In the genomic region with DNA sequence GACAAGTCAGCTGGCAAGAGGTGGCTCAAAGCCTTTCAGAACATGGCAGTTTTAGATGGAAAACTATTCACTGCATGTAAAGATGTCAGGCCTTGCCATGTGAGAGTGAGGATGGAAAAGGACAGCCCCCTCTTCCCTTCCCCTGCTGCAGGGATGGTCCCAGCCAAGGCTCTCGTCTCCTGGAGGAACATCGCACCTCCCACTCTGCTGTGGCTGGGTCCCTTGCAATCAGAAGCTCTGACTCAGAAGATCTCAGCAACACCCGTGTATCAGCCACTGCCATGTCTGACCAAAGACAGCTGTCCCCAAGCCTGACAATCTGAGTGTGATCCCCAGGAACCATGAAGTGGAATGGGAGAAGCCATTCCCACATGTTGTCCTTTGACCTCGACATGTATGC, we compare ENCODE assay signal across 30 mouse cellular contexts. TPM values are rescaled to one million over a fixed set of nuclear protein-coding genes. Genes with fewer than 3 reads are reported as not detected.
DNase-seq lines count a peak whose midpoint lies in the region; ATAC-seq lines count a peak whose summit lies in the region.
"Had no signal": no experiment of that assay in that cellular context is flagged by ENCODE, and none has a peak within 500 bp of the region (broad histone marks: within the 10 kb centered on the region; RNA-seq: fewer than 3 reads in every experiment).

No protein-coding gene starts in this region.

- intact Hi-C loops in left cerebral cortex, postnatal 36 days (cut with DNase I), result no loop called here

- H3K9me3 ChIP-seq in heart, embryonic 10.5 days, result no peaks in the 10 kb centered on the region
- H3K9me3 ChIP-seq: embryonic facial prominence, embryonic 13.5 days; embryonic facial prominence, embryonic 15.5 days; forebrain, embryonic 10.5 days; forebrain, embryonic 12.5 days; G1E had no signal

- peaks cover 3% of the 10 kb centered on the region; the same call in 1 of the 2 replicates for H3K36me3 ChIP-seq in heart, embryonic 10.5 days
- H3K36me3 ChIP-seq: embryonic facial prominence, embryonic 13.5 days; embryonic facial prominence, embryonic 15.5 days; forebrain, embryonic 10.5 days; forebrain, embryonic 12.5 days; G1E had no signal

- ATAC-seq in frontal cortex, adult (ENCODE audit: low TSS enrichment), result peak; percentile 91
- ATAC-seq: activated CD4-positive, CD25-positive, alpha-beta regulatory T cell, adult 4 months; CD4-positive, CD25-positive, alpha-beta regulatory T cell, adult 4 months; forebrain, embryonic 14.5 days; Patski had no signal

- no peak overlapping the region for H3K4me3 ChIP-seq in heart, embryonic 10.5 days
- H3K4me3 ChIP-seq: embryonic facial prominence, embryonic 13.5 days; embryonic facial prominence, embryonic 15.5 days; erythroblast, embryonic 14.5 days; forebrain, embryonic 10.5 days; forebrain, embryonic 12.5 days had no signal

- no peak overlapping the region for H3K27ac ChIP-seq in heart, embryonic 10.5 days
- H3K27ac ChIP-seq: embryonic facial prominence, embryonic 13.5 days; embryonic facial prominence, embryonic 15.5 days; forebrain, embryonic 10.5 days; forebrain, embryonic 12.5 days had no signal

- 72% methylated on average over 4 of the region's 4 CpGs for WGBS in heart, embryonic 10.5 days

- H3K4me1 ChIP-seq in heart, embryonic 10.5 days, result peaks cover 41% of the 10 kb centered on the region

- H3K27me3 ChIP-seq in heart, embryonic 10.5 days (ENCODE audit: insufficient read depth, poor library complexity, severe bottlenecking), result peaks cover 12% of the 10 kb centered on the region; the same call in 1 of the 2 replicates
- H3K27me3 ChIP-seq: embryonic facial prominence, embryonic 13.5 days; embryonic facial prominence, embryonic 15.5 days; forebrain, embryonic 12.5 days; Patski had no signal

- DNase-seq in frontal cortex, postnatal 10 days (ENCODE audit: low spot score in 2 of 2), result no peak
- DNase-seq in left cerebral cortex, postnatal 36 days (ENCODE audit: low spot score in 2 of 2), result peak; percentile 20 to 23
- DNase-seq in left cerebral cortex, adult 11 months (ENCODE audit: low spot score), result no peak
- DNase-seq in right cerebral cortex, adult 18-20 months, result peak; percentile 48
- no peak for DNase-seq in right cerebral cortex, postnatal 25 days
- no peak for DNase-seq in heart, embryonic 10.5 days (ENCODE audit: low spot score)
- DNase-seq: adrenal gland, adult 8-10 months; adrenal gland, postnatal 14 days; adrenal gland, postnatal 36 days; B cell, adult 2 months; cerebellum, adult 11 months; cerebellum, adult 18-20 months; cerebellum, adult 8-10 months; cerebellum, adult 9-11 months; cerebellum, postnatal 14 days; cerebellum, postnatal 36 days; embryo, embryonic 11 days had no signal

RNA-seq across cellular contexts. Expression of gene Papolb, which starts 17.8 kb away (rescaled TPM):
- under 1 TPM; 0.42 to 0.86 TPM for total RNA-seq in left cerebral cortex, postnatal 36 days (2021)
- polyA plus RNA-seq in heart, embryonic 10.5 days (2016; fragmentation: Nextera tagmentation; extraction: Ambion mirVana), result 0.39 and 0.50 TPM in 2 replicates
- total RNA-seq: CH12.LX; common myeloid progenitor, adult 5-6 weeks had no signal
- polyA plus RNA-seq: activated CD4-positive, CD25-positive, alpha-beta regulatory T cell, adult 4 months; CD4-positive, CD25-positive, alpha-beta regulatory T cell, adult 4 months; erythroblast, embryonic 14.5 days; G1E had no signal

RNA-seq across cellular contexts. Expression of gene Radil, which starts 38.8 kb away (rescaled TPM):
- total RNA-seq in left cerebral cortex, postnatal 36 days (2021), result 10 to 100 TPM; 13.0 to 21.2 TPM
- 10.9 and 14.4 TPM in 2 replicates for polyA plus RNA-seq in heart, embryonic 10.5 days (2016; fragmentation: Nextera tagmentation; extraction: Ambion mirVana)
- total RNA-seq: CH12.LX; common myeloid progenitor, adult 5-6 weeks had no signal
- polyA plus RNA-seq: activated CD4-positive, CD25-positive, alpha-beta regulatory T cell, adult 4 months; CD4-positive, CD25-positive, alpha-beta regulatory T cell, adult 4 months; G1E had no signal

RNA-seq across cellular contexts. Expression of gene Ap5z1, which starts 48.4 kb away (rescaled TPM):
- total RNA-seq in left cerebral cortex, postnatal 36 days (2021), result 10 to 100 TPM; 21.4 to 22.4 TPM
- 8.7 and 11.1 TPM in 2 replicates for polyA plus RNA-seq in heart, embryonic 10.5 days (2016; fragmentation: Nextera tagmentation; extraction: Ambion mirVana)

Comparison
In these comparisons a context has a peak if more than half of its experiments do, and no peak if none do; other contexts are left out.
1. DNase-seq: peak in left cerebral cortex, postnatal 36 days (2 of 2) and right cerebral cortex, adult 18-20 months (single experiment); none in frontal cortex, postnatal 10 days (0 of 2), left cerebral cortex, adult 11 months (single experiment), right cerebral cortex, postnatal 25 days (single experiment) and heart, embryonic 10.5 days (single experiment).